Comparison of ENCODE assay signal across 8 mouse cellular contexts in the genomic region with DNA sequence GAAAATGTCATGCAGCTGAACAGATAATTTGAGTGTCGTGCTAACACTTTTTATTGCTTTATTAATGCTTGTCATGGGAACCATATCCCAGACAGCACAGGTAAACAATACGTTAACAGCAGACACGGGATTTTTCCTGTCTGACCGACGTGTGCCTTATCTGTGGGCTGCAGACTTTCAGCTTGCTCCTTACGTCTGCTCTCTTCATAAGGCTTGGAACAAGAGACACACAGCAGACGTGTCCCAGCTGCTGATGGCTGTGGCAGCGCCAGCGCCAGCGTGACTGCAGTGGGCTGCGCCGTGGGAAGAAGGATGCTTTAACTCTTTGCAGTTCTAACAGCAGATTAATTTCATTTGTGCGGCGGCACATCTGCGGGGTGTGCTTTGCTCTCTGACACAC.
DNase-seq lines count a peak whose midpoint lies in the region; ATAC-seq lines count a peak whose summit lies in the region.

No protein-coding gene starts in this region.

- 0 out of 2 replicates have a peak, but pooled peaks have one; percentile 66 for ATAC-seq in neural tube, embryonic 12.5 days (ENCODE audit: low FRiP score, low read depth)
- no peak for ATAC-seq in activated CD4-positive, CD25-positive, alpha-beta regulatory T cell, adult 4 months

- H3K9ac ChIP-seq in neural tube, embryonic 12.5 days, result no peak overlapping the region

- H3K36me3 ChIP-seq in neural tube, embryonic 12.5 days, result no peaks in the 10 kb centered on the region

- 38% methylated on average over 15 of the region's 15 CpGs for WGBS in neural tube, embryonic 12.5 days

- DNase-seq in urinary bladder, postnatal 36 days (ENCODE audit: low spot score in 2 of 2), result peak; percentile 33 to 38
- no peak for DNase-seq in urinary bladder, adult 2 months (ENCODE audit: low spot score)
- peak; percentile 72 to 73 for DNase-seq in heart, postnatal 10 days
- DNase-seq in left cerebral cortex, postnatal 36 days (ENCODE audit: low spot score in 2 of 2), result peak; percentile 38 to 48
- no peak for DNase-seq in cerebellum, adult 11-12 months
- no peak for DNase-seq in adrenal gland, adult 2 months

- intact Hi-C loops in heart, postnatal 10 days (cut with DNase I), result no loop called here
- intact Hi-C loops in left cerebral cortex, postnatal 36 days (cut with DNase I), result no loop called here

- H3K27me3 ChIP-seq in neural tube, embryonic 12.5 days (replicated peaks), result no peaks in the 10 kb centered on the region

- peak overlapping the region; percentile 28; the same call in 1 of the 2 replicates for H3K4me2 ChIP-seq in neural tube, embryonic 12.5 days (replicated peaks)

- peaks cover 27% of the 10 kb centered on the region for H3K4me1 ChIP-seq in neural tube, embryonic 12.5 days

- no peak overlapping the region for H3K27ac ChIP-seq in neural tube, embryonic 12.5 days

- H3K4me3 ChIP-seq in neural tube, embryonic 12.5 days, result no peak overlapping the region

- H3K9me3 ChIP-seq in neural tube, embryonic 12.5 days, result no peaks in the 10 kb centered on the region

Comparison
In these comparisons a context has a peak if more than half of its experiments do, and no peak if none do; other contexts are left out.
1. DNase-seq: peak in urinary bladder, postnatal 36 days (2 of 2), heart, postnatal 10 days (2 of 2) and left cerebral cortex, postnatal 36 days (2 of 2); none in urinary bladder, adult 2 months (single experiment), cerebellum, adult 11-12 months (single experiment) and adrenal gland, adult 2 months (single experiment).